Mouse (Mus musculus) v-Abl transformed pro-B cells (cell line): ENCODE data around the gene Dhcr24.

ENCODE experiments used
- in situ Hi-C, 2 experiments: fragments of 400-800 bp; cut with MboI; formaldehyde crosslinking; loops; one replicate each; pipeline ENCODE4 v1.15.1; 2025; ENCODE audit not compliant: unreplicated experiment in 2 of 2

The Dhcr24 gene

DNA sequence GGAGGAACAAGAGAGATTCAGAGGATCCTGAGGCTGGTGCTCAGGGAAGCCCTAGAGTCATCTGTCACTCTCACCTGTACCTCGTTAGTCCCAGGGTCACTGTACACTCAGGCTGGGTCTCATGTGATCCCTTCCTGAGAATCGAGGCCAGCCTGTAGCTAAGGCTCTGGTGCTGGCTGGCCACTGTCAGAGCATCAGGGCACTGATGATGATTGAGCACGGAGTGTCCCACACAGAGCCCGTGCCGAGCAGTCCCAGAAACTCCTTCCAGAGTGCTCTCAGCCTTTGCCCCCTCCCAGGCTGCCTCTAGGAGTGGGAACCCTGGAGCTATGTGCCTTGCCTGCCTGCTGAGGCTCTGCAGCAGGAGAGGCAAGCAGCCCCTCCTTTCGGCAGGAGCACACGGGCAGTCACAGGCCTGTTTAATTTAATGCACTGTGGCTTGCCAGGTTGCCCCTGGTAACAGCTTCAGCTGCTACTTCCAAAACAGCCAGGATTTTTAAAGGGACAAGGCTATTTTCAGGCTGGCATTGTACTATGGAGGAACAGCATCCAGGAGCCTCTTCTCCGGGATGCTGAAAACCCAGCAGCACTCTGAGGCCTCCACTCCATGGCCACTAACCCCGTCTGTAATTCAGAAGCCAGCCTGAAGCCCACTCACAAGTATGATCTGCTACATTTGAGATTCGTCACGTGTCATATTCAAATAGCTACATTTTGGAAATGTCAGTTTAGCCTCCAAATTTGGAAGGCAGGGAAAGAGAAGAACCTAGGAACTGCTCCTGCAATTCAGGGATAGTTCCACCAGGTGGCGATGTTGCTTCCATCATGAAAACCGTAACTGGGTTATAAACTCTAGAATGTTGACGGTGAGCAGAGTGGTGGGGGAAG, 69.7 kb downstream of the Dhcr24 start:
- in situ Hi-C loops, result loop anchor here (5.0 to 25.0 kb wide), 5 partner anchors 77 to 1032 kb away; no protein-coding TSS in a partner anchor

DNA sequence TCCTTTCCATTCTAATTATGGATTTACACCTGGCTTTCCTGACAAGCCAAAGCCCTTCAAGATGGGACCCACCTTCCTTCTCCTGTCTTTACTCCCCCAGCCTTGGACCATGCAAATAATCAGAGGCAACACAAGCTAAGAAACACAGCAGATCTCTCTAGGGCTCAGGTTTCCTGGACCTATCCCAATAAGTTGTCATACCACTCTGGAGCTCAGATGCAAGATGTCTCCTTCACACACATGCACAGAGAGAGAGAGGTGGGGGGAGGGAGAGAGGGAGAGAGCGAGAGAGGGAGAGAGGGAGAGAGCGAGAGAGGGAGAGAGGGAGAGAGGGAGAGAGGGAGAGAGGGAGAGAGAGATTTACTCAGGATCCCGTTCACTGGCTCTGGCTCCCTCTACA, 71.5 kb downstream of the Dhcr24 start:
- in situ Hi-C loops, result loop anchor here (5.0 to 25.0 kb wide), 5 partner anchors 75 to 1030 kb away; no protein-coding TSS in a partner anchor

DNA sequence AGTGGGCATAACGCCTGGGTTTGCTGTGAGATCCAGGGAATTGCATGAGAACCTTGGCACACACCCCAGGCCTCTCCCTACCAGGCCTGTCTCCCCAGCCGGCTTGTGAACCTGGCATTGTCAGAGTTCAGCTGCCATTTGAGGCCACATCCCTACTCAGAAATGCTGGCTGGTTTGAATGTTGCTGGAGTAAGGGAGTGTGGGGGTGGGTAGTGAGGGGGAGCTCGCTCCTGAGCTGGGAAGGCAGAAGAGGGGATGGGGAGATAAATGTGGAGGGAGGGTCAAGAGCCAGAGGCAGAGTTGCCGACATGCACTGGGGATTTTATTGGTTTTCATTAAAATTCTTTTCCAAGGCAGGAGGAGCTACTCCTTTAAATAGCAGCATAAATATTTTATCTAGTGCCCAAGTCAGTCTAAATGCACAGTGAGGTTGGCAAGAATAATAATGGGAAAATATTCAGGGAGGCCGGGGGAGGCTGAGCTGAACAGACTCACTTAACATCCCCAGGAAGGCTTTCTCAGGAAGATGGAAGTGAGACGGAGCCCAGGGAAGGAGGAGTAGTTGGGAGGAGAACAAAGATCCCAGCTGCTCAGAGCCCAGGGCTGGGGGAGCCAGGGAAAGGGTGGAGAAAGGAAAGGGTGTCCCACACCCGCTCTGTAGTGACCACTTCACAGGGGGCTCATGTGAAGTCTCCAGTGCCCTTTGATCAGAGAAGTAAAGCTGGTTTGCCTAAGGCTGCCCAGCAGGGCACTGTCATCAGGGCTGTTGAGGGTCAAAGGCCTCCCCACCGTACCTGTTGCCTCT, 72.6 kb downstream of the Dhcr24 start:
- in situ Hi-C loops, result loop anchor here (5.0 to 25.0 kb wide), 5 partner anchors 74 to 1029 kb away; no protein-coding TSS in a partner anchor

DNA sequence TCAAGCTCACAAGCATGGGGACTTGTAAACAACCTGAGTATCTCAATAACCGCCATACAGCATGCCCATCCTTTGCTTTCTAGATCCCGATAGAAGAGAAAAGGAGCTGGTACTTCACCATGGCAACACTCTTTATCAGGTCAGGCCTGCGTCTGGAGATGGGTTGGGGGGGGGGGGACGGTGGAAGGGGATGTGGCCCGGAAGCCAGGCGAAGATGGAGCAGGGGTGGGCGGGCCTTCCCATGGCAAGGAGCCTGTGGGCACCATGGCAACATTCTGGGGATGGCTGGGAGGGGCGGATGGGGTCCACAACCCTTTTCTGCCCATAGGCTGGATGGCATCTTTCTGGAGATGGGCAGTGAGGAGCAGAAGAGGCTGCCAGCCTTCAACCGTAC, 73.2 kb downstream of the Dhcr24 start:
- in situ Hi-C loops, result loop anchor here (5.0 to 25.0 kb wide), 5 partner anchors 73 to 1028 kb away; no protein-coding TSS in a partner anchor
